Mouse (Mus musculus) embryonic stem cell, embryonic (primary cell): Measurements from ENCODE around the gene Ispd.

Experiments
- CTCF ChIA-PET, 4 experiments: fragments of 300-600 bp in 2 of 4; fragments of 350-600 bp in 2 of 4; sonication (Branson Sonifier 250); formaldehyde crosslinking; loops; one replicate each; lab custom pipeline; 2022; ENCODE audit warnings: inconsistent platforms in 2 of 4; lab: Charles Lee
- POLR2A ChIA-PET, 4 experiments: fragments of 300-600 bp in 2 of 4; fragments of 350-600 bp in 2 of 4; sonication (Branson Sonifier 250); formaldehyde crosslinking; loops; one replicate each; lab custom pipeline; 2022; ENCODE audit warnings: antibody characterized with exemption in 4 of 4, inconsistent platforms in 1 of 4; lab: Charles Lee

Ispd gene

DNA sequence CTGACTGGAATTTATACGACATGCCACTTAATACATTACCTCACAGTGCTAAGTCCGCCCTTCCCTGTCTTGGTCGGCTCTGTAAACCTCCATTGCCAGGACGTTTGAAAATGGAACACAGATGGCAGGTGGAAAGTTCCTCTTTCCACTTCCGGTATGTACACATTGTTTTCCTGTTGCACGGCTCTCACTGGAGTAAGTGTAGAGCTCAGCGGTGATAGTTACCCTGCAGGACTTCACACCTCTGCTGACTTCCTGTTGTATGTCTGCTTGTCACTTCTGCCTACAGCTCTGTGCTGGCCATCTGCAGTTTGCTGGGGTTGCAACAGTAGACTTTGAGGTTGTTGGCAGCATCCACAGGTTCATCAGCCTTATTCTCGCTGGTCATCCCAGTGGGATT is 58.1 kb downstream of the Ispd start:
- ChIA-PET CTCF (no interaction called here), POLR2A (no interaction called here)

DNA sequence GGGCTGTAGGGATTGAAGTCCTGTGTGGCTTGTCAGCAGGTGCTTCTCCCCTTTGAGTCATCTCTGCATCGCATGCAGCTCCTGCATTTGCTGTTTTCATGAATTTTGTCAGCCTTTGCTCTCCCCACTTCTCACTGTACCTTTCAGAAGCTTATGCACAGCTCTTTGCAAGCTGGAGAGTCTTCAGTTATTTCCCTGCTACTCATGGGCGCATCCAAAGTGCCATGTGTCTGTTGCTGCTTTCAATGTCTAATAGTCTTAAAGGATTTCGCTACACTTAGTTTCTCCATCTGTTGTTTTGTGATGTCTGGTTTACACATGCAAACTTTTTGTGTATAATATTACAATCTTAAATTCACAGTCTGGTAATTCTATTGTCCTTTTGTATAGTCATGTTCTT is 74.8 kb downstream of the Ispd start:
- ChIA-PET POLR2A (no interaction called here), CTCF (no interaction called here)

DNA sequence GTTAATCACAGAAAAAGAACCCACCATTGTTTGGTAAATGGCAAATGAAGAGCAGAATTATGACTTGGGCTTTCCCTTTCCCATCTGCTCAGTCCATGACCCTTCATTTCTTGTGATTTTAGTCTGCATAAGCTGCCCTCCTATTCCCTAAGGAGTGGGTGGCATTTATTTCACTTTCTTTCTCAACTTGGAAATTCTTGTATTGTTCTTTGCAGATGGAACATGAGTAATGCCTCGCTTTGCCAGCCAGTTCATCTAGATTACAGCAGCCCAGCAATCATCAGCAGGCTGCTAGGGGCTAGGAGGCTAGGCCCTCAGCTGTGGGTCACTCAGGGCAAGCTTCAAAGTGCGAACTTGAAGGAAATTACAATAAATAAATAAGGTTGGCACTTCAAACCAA is 76.5 kb downstream of the Ispd start:
- ChIA-PET POLR2A (no interaction called here), CTCF (interaction anchor here in 1 of 4 experiments (0.7 kb wide), 1 partner anchor 9 kb away, joined by 3 read pairs; no protein-coding TSS in a partner anchor)

DNA sequence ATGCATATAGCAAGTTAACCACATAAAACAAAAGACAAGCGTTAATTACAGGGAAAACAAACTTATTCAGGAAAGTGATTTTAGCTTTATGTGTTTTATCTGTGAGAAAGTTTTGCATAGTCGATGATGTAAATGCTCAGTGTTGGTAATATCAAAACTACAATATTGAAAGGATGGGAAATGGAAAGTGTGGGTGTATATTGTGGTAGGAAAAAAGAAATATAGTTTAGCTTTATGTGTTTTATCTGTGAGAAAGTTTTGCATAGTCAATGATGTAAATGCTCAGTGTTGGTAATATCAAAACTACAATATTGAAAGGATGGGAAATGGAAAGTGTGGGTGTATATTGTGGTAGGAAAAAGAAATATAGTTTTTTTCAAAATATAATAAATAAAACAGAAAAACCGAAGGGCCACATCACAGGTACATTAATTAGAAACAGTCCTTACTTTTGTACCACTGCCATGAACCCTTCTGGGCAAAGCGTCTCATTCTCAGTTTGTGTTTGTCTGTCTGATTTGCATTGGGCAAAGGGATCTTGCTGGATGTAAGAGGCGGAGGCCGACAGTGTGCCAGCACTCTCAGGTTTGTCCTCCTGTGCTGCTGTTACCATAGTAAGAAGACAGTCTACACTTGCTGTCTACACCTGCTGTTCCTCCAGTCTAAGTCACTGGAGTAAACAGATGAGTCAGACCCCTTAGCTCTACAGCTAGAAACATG is 87.2 kb downstream of the Ispd start:
- ChIA-PET POLR2A (no interaction called here), CTCF (no interaction called here)

DNA sequence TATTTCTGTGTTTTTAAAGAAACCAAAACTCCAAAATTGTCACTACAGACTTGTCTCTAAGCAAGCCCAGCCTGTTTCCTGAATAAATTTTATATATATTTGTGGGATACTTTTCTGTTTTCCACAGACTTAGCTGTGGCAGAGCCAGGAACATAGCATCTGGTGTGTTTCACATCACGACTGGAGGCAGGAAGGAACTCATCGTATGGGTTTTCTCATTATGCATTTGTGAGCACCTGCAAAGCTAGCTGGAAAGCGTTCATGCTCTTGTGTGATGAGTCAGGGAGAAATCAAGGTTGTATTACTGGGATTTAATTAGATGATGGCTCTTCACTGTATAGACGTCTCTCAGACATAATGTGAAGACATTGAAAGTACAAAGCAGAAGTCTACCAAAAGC is 90.2 kb downstream of the Ispd start:
- ChIA-PET POLR2A (no interaction called here), CTCF (no interaction called here)

DNA sequence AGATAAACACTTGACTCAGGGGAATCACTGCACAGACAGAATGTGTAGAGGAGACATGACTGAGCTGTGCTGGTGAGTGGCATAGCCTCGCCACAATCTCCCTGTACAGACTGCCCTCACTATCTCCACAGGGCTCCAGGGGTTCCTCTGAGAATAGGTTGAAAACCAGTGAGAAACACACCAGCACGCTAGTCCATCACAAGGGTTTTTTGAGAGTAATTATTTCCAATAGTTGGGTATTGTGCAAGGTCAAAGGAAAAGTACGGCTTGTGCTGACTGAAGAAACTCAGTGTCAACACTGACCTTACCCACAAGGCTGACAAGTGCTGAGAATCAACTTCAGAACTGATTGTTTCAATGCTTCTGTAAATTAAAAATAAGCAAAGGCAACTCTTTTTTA is 92.9 kb downstream of the Ispd start:
- POLR2A ChIA-PET, result no interaction called here
- CTCF ChIA-PET, result no interaction called here

DNA sequence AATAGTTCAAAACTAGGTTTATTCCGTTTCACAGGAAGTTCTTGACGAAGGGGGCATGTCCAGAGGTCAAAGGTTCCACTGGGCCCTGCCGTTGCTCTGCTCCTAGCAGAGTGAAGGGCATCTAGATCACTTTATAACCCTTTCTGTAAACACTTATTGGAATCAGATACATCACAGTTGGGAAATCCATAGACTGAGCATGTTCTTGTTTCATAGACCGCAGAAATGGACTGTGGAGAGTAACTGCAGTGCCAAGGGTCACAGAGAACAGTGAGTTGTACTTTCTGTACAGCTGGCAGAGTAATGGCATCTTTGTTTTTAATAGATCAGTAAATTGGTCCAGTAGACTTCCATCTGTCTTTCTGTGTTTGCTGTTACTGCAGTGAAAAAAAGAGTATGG is 94.0 kb downstream of the Ispd start:
- ChIA-PET CTCF (no interaction called here), POLR2A (no interaction called here)

DNA sequence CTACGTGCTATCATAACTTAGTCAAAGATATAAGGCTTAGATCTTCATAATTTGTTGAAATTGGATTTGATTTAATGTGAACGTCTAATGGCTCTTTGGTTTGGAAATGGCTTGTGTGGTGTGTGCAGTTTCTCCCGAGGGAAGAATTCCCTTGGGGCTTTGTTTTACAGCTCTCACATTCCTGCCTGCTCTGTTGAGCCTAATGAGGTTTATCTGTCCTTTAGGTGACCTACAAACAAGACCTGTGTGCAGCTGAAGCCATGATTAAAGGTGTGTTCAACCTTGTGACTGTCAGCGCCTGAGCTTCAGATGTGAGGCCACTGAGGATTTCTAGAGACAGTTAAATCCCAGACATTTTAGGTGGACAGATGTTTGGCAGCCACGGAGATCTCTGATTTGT is 95.2 kb downstream of the Ispd start:
- ChIA-PET CTCF (no interaction called here), POLR2A (no interaction called here)

DNA sequence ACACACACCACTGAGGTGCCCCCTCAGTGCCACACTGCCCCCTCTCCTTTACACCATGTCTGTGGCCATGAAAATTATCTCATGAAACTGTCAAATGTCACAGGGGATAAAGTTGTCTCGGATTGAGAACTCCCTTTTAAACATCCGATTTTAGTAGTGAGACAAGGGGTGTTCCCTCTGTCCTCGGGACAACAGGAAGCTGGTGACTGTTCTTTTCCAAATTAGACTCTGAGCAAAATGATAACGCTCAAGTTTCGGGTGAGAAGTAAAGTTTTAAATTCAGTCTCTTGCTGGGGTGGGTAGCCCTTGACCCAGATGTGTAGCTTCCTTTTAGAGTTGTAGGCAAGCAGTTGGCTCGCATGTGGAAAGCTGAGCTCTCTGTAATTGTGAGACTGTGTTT is 96.3 kb downstream of the Ispd start:
- CTCF ChIA-PET, result no interaction called here

DNA sequence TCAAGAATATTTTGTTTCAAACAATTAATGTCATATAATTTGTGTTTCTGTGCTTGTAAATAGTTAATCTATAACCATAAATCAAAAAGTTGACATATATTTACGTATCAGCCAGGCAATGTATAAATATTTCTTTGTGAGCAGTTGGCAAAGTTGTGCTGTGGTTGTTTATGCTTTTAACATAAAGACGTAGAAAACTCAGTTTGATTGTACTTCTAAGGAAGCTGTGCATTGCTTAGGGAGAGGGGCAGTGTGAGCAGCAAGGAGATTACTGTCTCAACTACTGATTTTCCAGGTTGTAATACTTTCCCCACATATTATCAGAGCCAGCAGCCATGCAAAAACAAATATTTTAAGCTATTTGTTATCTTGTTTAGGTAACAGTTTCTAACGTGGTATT is 96.7 kb downstream of the Ispd start:
- POLR2A ChIA-PET, result no interaction called here
- CTCF ChIA-PET, result no interaction called here

More for the DNA sequence above, 96.3 kb downstream of the Ispd start:
- POLR2A ChIA-PET, result no interaction called here

DNA sequence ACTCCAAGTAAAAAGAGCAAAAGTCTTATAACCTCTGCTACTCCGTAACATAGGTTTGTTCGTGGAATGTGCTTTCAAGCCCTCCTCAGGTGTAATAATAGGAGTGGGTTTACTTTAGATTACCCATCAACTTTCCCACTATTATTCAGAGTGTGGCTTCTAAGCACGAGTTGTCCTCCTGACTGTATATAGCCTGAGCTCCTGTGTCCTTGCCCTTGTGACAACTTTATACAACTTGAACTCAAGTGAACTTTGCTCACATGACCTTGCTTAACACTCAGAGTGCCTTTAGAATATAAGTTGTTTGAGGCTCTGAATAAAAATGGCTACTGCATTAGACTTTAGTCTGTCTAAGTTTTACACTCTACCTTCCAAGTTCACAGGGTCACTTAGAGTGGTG is 100.5 kb downstream of the Ispd start:
- POLR2A ChIA-PET, result interaction anchor here in 1 of 4 experiments (0.7 kb wide), 1 partner anchor 154 kb away, joined by 5 read pairs; no protein-coding TSS in a partner anchor
- CTCF ChIA-PET, result interaction anchor here in 1 of 4 experiments (0.7 kb wide), 1 partner anchor 56 kb away, joined by 3 read pairs; no protein-coding TSS in a partner anchor

DNA sequence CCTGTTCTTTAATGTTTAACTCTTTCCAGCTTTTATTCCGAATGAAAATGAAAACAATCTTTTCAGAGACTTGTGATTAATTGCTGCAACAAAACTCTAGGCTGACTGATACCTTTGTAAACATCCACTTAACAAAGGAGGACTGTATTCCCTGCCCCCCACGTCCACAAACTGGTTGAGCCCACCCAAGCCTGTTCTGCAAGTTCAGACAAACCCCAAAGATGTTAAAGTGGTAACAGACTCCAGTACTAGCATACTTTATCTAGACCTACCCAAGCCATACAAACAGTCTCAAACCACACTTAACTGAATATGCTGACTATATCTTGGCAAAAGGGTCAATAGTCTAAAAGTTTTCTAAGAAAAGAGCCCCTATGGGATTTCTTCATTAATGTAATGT is 102.1 kb downstream of the Ispd start:
- ChIA-PET POLR2A (no interaction called here), CTCF (no interaction called here)

DNA sequence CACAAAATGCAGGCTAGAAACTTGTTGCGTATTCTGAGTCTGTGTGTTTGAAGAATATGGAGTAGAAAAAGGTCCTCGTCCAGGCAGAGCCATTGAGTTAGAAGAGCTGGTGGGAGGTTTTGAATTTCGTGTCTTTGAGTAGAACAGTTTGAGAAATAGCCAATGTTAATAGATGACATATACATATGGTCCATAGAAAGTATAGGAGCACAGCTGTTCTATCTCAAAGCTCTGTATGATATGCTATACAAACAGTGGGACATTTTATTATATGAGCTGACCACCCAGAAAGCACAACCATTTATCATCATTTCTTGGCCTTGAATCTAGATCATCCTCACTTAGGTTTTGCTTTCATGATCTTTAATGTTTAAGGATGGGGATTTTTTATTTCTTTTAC is 116.3 kb downstream of the Ispd start:
- ChIA-PET CTCF (no interaction called here), POLR2A (no interaction called here)

DNA sequence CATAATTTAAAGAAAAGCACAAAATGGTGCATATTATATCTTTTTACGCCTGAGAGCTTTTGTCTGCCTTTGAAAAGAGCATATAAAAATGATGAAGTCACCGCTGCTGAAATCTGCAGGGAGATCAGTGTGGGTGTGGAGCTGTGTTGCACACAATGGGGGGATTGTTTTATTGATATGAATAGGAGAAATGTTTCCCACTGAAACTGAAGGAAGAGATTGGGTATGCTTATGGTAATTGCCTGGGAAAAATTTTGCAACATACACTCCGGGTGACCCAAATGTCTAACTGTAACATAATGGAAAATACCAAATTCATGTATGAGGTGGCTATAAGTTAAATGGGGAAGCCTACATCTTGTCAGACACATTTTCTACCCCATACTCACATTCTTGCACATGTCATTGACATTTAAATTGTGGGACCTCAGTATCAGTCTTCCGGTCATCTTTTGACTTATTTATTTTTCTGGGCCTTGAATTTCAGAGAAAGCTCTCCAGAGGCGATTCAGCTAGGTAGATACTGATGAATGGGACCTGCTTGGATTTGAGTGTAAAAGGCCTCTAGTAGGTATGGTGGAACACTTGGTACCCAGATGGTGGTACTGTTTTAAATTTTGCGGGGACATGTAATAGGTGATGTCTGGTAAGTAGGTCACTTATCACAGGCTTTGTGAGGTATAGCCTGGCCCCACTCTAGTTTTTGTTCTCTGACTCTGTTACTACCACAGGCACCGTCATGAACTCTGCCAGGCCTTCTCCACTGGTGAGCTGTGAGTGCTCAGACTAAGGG is 126.1 kb downstream of the Ispd start:
- ChIA-PET CTCF (no interaction called here), POLR2A (no interaction called here)

DNA sequence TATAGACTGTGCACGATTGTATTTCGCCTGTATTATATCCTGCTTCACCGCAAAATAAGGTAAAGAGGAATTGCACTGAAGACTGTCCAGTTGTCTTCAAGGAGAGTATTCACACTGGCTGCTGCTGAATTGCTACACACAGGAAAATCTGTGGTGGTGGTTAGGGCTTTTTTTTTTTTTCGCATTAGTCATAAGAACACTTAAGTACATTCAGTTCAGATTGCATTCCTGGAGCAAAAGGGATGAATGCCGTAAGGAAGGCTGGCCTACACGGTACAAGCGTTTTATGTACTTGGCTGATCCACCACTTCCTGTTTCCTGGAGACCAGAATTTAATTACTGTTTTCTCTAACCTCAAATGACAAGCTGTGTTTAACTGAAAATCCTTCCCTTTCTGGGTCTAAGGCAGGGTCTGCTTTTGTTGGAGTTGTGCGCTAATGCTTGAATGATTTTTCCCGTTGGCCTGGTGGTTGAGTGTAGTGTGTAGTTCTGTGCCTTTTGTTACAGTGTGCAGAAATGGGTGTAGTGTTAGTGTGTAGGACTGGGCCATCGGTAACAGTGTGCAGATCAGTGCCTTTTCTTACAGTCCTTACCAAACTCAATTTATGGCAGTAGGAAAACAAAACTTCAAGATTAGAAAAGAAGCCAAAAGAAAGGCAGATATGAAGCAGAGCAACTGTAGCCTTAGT is 128.8 kb downstream of the Ispd start:
- ChIA-PET POLR2A (no interaction called here), CTCF (no interaction called here)

DNA sequence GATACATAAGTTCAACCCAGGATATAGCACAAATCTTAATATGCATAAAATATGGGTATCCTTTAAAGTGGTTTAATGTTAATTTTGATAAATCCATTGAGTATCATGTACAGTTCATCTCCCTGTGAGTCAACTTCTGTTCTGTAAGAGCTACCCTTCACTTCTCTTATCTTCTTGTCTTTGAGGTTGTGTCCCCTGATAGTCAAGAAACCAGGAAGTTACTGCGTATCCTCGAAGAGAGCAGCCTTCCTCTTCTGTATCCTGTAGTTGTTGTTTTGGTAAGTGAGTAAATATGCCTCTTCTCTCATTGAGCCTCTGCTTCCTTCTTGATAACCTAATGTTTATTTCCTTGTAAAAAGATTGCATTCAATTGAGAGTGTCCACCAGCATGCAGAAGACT is 140.5 kb downstream of the Ispd start:
- ChIA-PET POLR2A (no interaction called here), CTCF (no interaction called here)

DNA sequence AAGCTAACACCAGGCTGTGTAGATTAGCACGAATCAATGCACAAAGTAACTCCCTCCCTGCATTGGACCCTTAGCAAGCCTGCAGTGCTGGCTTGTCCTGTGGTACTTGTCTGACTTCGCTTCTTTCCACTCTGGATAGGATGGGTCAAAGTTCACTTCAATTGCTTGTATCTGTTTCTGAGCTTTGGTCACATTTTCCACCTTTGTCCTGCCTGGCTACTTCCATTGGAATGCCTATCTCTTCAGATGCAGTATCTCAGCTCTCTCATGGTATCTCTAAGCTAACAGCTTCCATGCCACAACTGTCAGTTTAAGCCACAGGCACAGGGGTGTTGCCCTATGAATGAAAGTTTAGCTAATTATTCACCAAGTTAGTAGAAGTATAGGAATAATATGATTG is 142.3 kb downstream of the Ispd start:
- POLR2A ChIA-PET, result no interaction called here
- CTCF ChIA-PET, result no interaction called here

DNA sequence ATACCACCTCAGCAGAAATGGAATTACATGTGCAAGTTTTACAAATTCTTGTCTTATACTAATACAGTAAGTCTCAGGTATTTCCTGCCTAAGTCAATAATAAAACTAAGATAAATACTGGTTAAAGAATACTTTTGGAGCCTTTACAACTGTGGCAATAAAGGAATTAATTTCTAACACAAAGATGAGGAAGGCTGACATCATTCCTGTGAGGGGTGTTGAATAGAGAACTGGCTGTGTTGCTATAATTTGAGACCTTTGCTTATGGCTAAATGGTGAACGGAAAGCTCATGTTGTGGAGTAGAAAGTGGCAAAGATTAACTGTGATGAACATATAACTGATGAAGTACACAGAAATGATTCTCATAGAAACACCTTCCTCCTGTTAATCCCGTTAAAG is 149.7 kb downstream of the Ispd start:
- CTCF ChIA-PET, result no interaction called here
- POLR2A ChIA-PET, result no interaction called here

DNA sequence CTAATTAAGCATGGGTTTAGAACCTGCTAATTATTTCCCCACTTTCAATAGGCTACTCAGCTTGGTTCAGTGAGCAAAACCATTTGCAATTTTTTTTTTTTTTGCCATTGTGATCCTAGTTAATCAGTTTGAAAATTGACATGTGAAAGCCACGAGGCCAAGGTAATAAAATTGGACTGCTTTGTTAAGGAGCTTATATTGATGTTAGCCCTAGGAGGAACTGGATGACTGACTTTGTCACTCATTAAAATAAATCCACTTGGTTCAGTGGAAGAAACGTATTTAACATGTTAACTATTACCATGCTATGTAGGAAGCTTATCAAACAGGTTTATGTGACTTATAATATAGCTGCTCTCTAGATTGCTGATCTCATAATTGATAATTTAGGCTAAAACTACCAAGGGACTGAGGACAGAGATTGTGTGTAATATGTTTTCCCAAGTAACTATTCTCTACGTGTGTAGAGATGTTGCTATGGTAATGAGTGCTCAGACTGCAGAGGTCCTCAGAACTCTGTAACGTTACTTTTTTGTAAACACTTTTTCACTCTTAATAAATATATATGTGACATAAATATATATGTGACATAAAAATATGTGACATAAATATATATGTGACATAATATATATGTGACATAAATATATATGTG is 150.3 kb downstream of the Ispd start:
- ChIA-PET CTCF (no interaction called here), POLR2A (interaction anchor here in 1 of 4 experiments (0.7 kb wide), 1 partner anchor 231 kb away, joined by 5 read pairs; no protein-coding TSS in a partner anchor)

DNA sequence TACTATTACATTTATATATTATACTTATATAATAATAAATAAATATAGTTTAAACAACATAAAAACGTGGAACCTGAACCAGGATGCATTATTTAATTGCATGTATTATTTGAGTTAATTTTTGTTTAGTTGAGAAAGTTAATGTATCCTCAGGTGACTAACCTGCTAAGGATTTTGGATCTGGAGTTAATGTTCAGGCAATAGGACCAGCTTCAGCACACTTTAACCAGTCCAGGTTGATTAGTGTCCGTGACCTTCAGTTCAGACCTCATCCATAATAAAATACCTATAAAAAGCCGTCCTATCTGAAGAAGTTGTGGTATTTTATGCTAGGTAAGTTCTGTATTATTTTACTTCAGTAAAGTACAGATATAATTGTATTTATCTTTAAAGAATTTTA is 151.3 kb downstream of the Ispd start:
- POLR2A ChIA-PET, result interaction anchor here in 1 of 4 experiments (0.6 kb wide), 1 partner anchor 153 kb away, joined by 3 read pairs; no protein-coding TSS in a partner anchor
- CTCF ChIA-PET, result no interaction called here
